Mouse (Mus musculus): ENCODE data around the gene Pdzd7.
A peak's percentile ranks its signal among the peaks of the same experiment; 100 is the strongest.

The Pdzd7 gene

GRCm38 (mm10) chr19:45012636-45013035 lies 32.9 kb downstream of the Pdzd7 start:
- no peak for DNase-seq (ENCODE audit: low spot score)

- no peak for DNase-seq (ENCODE audit: low spot score)
Observed at GRCm38 (mm10) chr19:45012219-45012618, 33.3 kb downstream of the Pdzd7 start.

GRCm38 (mm10) chr19:45010646-45011045 lies 34.9 kb downstream of the Pdzd7 start:
- no peak for DNase-seq (ENCODE audit: low spot score)

GRCm38 (mm10) chr19:45007425-45008191 lies 37.9 kb downstream of the Pdzd7 start:
- DNase-seq (ENCODE audit: low spot score) = no peak

- DNase-seq (ENCODE audit: low spot score) = no peak
Observed at GRCm38 (mm10) chr19:45007021-45007420, 38.5 kb downstream of the Pdzd7 start.

- peak; percentile 99 for DNase-seq (ENCODE audit: low spot score)
Observed at GRCm38 (mm10) chr19:45005957-45006712, 39.4 kb downstream of the Pdzd7 start, which contains the start of gene Mrpl43. TSS of gene Mrpl43 (minus strand) at chr19:45006442.

GRCm38 (mm10) chr19:45005444-45005843 lies 40.1 kb downstream of the Pdzd7 start, which contains the start of gene Twnk:
TSS of gene Twnk (plus strand) at chr19:45005663.
- DNase-seq (ENCODE audit: low spot score) = peak; percentile 57

- no peak for DNase-seq (ENCODE audit: low spot score)
Observed at GRCm38 (mm10) chr19:45003740-45004516, 41.6 kb downstream of the Pdzd7 start.

- DNase-seq (ENCODE audit: low spot score) = no peak
Observed at GRCm38 (mm10) chr19:45002301-45002700, 43.2 kb downstream of the Pdzd7 start.

GRCm38 (mm10) chr19:44999647-45000046 lies 45.9 kb downstream of the Pdzd7 start:
- no peak for DNase-seq (ENCODE audit: low spot score)

- no peak for DNase-seq (ENCODE audit: low spot score)
Observed at GRCm38 (mm10) chr19:44997786-44998185, 47.7 kb downstream of the Pdzd7 start.

- no peak for DNase-seq (ENCODE audit: low spot score)
Observed at GRCm38 (mm10) chr19:44992712-44993111, 52.8 kb downstream of the Pdzd7 start.

GRCm38 (mm10) chr19:44992246-44992645 lies 53.3 kb downstream of the Pdzd7 start:
- no peak for DNase-seq (ENCODE audit: low spot score)

GRCm38 (mm10) chr19:44991031-44991430 lies 54.5 kb downstream of the Pdzd7 start:
- DNase-seq (ENCODE audit: low spot score) = no peak

GRCm38 (mm10) chr19:44989567-44990495 lies 55.7 kb downstream of the Pdzd7 start:
- no peak for DNase-seq (ENCODE audit: low spot score)

GRCm38 (mm10) chr19:44988831-44989566 lies 56.5 kb downstream of the Pdzd7 start, which contains the start of gene Sema4g:
TSS of gene Sema4g (plus strand) at chr19:44989101.
- DNase-seq (ENCODE audit: low spot score) = no peak

GRCm38 (mm10) chr19:44988321-44988720 lies 57.2 kb downstream of the Pdzd7 start:
- DNase-seq (ENCODE audit: low spot score) = no peak

GRCm38 (mm10) chr19:44987851-44988250 lies 57.7 kb downstream of the Pdzd7 start:
- no peak for DNase-seq (ENCODE audit: low spot score)

GRCm38 (mm10) chr19:44987004-44987403 lies 58.5 kb downstream of the Pdzd7 start:
- DNase-seq (ENCODE audit: low spot score) = peak; percentile 39

Measured in urinary bladder, postnatal 25 days (tissue).